Mouse (Mus musculus) spleen, adult 2 months (tissue): ENCODE measurements around the gene Yme1l1.

ENCODE experiments used
- CTCF ChIP-seq: fragments of 200-500 bp; IDR thresholded peaks from 2 replicates; pipeline ENCODE4 v1.5.1; 2011; ENCODE audit warnings: mild to moderate bottlenecking, inconsistent platforms; ENCODE audit not compliant: insufficient read depth, insufficient read length, insufficient replicate concordance; ENCODE audit errors: extremely low read depth
- POLR2A ChIP-seq: fragments of 200-500 bp; IDR thresholded peaks from 2 replicates; pipeline ENCODE4 v1.6.1; 2011; ENCODE audit warnings: low read depth, low read length, inconsistent platforms

DNA sequence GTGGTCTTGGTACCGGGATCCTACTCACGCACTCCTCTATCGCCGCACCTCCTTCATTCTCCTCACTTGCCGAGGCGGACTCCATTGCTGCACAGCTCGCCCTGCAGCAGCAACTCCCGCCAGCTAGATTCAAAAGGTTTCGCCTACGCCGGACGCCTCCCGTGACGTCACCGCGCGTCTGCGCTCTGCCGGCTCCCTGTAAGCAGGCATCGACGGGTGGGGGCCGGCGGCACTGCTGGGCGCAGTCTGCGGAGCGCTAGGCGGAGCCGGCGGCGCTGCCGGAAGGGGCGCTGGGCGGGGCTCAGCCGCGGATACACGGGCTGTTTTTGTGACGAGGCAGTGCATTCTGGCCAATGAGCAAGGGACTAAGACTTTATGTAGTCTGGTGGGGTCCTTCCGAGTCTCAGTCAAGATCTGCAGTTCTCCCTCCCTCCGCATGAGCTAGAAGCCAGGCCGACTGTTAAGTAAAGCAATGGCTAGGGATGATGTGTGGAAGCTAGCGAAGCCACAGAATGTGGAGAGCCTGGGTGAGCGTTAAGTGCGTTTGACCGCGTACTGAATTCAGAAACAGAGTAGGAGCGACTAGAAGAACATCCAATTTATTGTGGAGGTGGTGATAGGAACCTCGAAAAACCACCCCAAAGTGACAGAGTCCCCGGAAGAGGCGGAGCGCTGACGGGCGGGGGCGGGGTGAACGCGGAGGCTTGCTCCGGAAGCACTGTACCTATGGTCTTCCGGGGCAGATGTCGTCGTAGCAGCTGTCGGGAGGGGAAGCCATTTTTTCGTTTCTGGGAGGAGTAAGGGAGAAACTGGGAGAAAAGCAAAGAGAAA lies at the start of gene Yme1l1, which contains the start of gene Mastl:
- TF ChIP-seq POLR2A = peak; percentile 46; the same call in 1 of the 2 replicates
- TF ChIP-seq CTCF = no peak
